Mouse (Mus musculus) hindbrain, postnatal 0 days (tissue): ENCODE results near the gene Slc38a10. TPM values are rescaled to one million over a fixed set of nuclear protein-coding genes. Genes with fewer than 3 reads are reported as not detected.

Experiments
- ATAC-seq: fragments of 200-750 bp; cut with Nextera tagmentation; 2 replicates; pipeline ENCODE4 v1.8.0; 2017; ENCODE audit warnings: mild to moderate bottlenecking, moderate TSS enrichment, moderate library complexity
- DNase-seq: peaks from one replicate; pipeline ENCODE4 v3.0.0-alpha.2; 2015; ENCODE audit warnings: low spot score
- H3K27ac ChIP-seq: fragments of 300-500 bp; sonication (generic); 2 replicates; pipeline ENCODE4 v1.5.1; 2014; ENCODE audit warnings: mild to moderate bottlenecking
- H3K27me3 ChIP-seq: fragments of 300-500 bp; sonication (generic); 2 replicates; pipeline ENCODE4 v1.6.1; 2014; ENCODE audit warnings: low read length, mixed read lengths; ENCODE audit not compliant: insufficient read depth
- H3K36me3 ChIP-seq: fragments of 300-500 bp; sonication (generic); 2 replicates; pipeline ENCODE4 v1.6.1; 2014; ENCODE audit warnings: low read length, mixed read lengths; ENCODE audit not compliant: insufficient read depth
- H3K4me1 ChIP-seq: fragments of 300-500 bp; sonication (generic); 2 replicates; pipeline ENCODE4 v1.6.1; 2014; ENCODE audit warnings: antibody characterized with exemption, low read length, mixed read lengths; ENCODE audit not compliant: insufficient read depth
- H3K4me2 ChIP-seq: fragments of 300-500 bp; sonication (generic); 2 replicates; pipeline ENCODE4 v1.6.1; 2014; ENCODE audit warnings: low read depth, mild to moderate bottlenecking, low read length, moderate library complexity, mixed read lengths
- H3K4me3 ChIP-seq: fragments of 300-500 bp; sonication (generic); 2 replicates; pipeline ENCODE4 v1.5.1; 2014; ENCODE audit warnings: low read length
- H3K9ac ChIP-seq: fragments of 300-500 bp; sonication (generic); replicated peaks from 2 replicates; pipeline ENCODE4 v1.6.1; 2014; ENCODE audit warnings: mild to moderate bottlenecking, low read length, moderate library complexity, mixed read lengths
- H3K9me3 ChIP-seq: fragments of 300-500 bp; sonication (generic); 2 replicates; pipeline ENCODE4 v1.6.1; 2016; ENCODE audit warnings: low read length, mixed read lengths
- CTCF ChIP-seq: IDR thresholded peaks from 2 replicates; pipeline ENCODE4 v1.5.1; 2016; ENCODE audit warnings: antibody characterized with exemption, control low read depth, low read depth
- WGBS: fragments of 180-500 bp; shearing (Covaris S2); extraction: QIAGEN DNeasy Blood & Tissue Kit; methylation state at CpG from one replicate; pipeline ENCODE4 v1.1.7; 2014; 5-methylcytosine and 5-hydroxymethylcytosine counted together
- polyA plus RNA-seq: library from polyadenylated mRNA; unstranded; fragments of >200 nt; fragmentation: Nextera tagmentation; extraction: Ambion mirVana; gene quantifications from 2 replicates; pipeline ENCODE4 v1.2.1, GENCODE M21; 2015
- total RNA-seq: library from RNA; depleted of rRNA; stranded (reverse); fragments of >200 nt; gene quantifications from 2 replicates; pipeline ENCODE4 v1.2.3, GENCODE M21; 2014

The Slc38a10 gene
- total and polyA plus RNA-seq, 2 experiments from 2014 or later: 101 to 178 TPM

DNA sequence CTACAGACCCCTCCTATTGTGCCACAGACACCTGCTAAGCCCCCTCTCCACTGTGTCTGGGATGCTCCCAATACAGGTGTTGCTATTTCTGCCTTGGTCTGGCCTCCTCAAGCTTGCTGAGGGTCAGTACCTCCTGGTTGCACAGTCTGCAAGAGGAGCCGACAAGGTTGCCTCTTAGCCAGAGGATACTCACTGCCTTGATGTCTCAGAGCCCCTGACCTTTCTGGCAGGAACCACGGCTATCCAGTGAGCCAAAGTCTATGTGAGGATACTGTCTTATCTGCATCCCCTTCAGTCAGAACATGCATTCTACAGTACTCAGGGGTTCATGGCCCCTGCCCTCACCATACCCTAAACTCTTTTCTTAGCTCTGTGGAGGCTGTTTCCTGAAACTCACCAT lies 33.5 kb downstream of the Slc38a10 start:
- Histone ChIP-seq H3K4me3 (no peak overlapping the region), H3K27me3 (no peaks in the 10 kb centered on the region), H3K4me2 (no peak overlapping the region), H3K4me1 (peaks cover 8% of the 10 kb centered on the region), H3K36me3 (no peaks in the 10 kb centered on the region; the same call in none of the 2 replicates), H3K9ac (no peak overlapping the region), H3K9me3 (no peaks in the 10 kb centered on the region), H3K27ac (no peak overlapping the region)
- TF ChIP-seq CTCF: no peak
- ATAC-seq (no peak), DNase-seq (no peak)
- 88% methylated on average over 2 of the region's 2 CpGs for WGBS

DNA sequence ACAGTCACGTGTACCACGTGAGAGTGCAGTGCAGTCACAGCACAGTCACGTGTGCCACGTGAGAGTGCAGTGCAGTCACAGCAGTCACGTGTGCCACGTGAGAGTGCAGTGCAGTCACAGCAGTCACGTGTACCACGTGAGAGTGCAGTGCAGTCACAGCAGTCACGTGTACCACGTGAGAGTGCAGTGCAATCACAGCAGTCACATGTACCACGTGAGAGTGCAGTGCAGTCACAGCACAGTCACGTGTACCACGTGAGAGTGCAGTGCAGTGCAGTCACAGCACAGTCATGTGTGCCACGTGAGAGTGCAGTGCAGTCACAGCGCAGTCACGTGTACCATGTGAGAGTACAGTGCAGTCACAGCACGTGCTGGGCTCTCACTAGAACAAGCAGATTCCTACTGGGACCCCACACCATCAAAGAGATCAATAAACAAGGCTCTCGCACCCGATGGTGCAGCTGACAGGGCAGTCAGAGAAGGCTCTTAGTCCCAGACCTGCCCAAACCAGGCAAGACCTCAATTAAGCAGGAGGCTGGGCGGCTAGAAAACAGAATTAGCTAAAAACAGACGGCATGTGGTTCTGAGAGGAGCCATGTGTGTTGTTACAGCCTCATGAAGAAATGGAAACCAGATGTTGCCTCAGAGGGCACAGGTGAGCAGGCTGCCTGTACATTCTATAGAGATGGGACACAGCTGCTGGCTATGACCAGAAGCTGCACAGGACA lies 36.5 kb downstream of the Slc38a10 start:
- Histone ChIP-seq H3K9me3 (no peaks in the 10 kb centered on the region), H3K27me3 (no peaks in the 10 kb centered on the region), H3K9ac (no peak overlapping the region), H3K4me2 (no peak overlapping the region), H3K27ac (no peak overlapping the region), H3K36me3 (no peaks in the 10 kb centered on the region; the same call in none of the 2 replicates), H3K4me1 (no peaks in the 10 kb centered on the region), H3K4me3 (no peak overlapping the region)
- no peak for TF ChIP-seq CTCF
- DNase-seq: no peak
- ATAC-seq: no peak
- 95% methylated on average over 21 of the region's 21 CpGs for WGBS

DNA sequence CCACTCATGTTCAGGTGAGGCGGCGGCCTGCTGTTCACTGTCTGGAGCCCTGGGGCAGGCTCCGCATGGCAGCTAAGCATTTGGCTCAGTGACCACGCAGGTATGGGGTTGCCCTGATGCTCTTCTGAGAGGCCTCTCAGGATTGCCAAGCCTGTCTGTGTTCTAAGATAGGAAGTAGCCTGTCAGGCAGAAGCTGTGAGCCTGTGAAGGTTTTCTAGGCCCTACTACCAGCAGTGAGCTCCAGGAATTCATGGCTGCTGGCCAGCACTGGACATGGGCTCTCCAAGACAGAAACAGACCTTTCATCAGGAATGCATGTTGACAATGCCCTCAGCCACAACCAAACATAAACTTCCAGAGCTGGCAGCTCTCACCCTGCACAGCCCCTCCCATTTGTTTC lies 39.0 kb downstream of the Slc38a10 start:
- H3K36me3 ChIP-seq: peaks cover 6% of the 10 kb centered on the region
- no peak overlapping the region for H3K4me3 ChIP-seq
- 82% methylated on average over 4 of the region's 4 CpGs for WGBS
- H3K27me3 ChIP-seq: no peaks in the 10 kb centered on the region
- no peak overlapping the region for H3K4me2 ChIP-seq
- no peak for TF ChIP-seq CTCF
- no peak overlapping the region for H3K9ac ChIP-seq
- ATAC-seq (no peak), DNase-seq (no peak)
- H3K9me3 ChIP-seq: no peaks in the 10 kb centered on the region
- no peak overlapping the region for H3K27ac ChIP-seq
- no peaks in the 10 kb centered on the region for H3K4me1 ChIP-seq

DNA sequence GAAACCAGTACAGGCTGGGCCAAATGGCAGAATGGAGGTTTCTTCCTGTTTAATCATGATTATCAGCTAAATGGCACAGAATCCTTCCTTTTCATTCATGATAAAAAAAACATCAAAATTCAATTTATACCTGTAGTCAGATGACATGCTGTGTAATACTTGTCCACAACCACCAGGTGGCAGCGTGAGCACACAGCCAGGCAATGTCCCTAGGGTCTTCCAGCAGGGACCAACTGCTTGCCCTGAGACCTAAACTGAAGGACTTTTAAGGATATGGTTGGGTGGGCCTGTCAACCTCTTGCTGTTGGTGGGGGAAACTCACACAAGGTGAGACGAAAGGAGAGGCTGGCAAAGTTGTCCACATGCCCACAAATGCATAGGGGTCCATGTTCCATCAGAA lies 40.1 kb downstream of the Slc38a10 start:
- DNase-seq (peak; percentile 87), ATAC-seq (no peak)
- peak; percentile 97 for TF ChIP-seq CTCF
- Histone ChIP-seq H3K36me3 (peaks cover 6% of the 10 kb centered on the region), H3K27ac (no peak overlapping the region), H3K4me3 (no peak overlapping the region), H3K27me3 (no peaks in the 10 kb centered on the region), H3K4me2 (no peak overlapping the region), H3K9me3 (no peaks in the 10 kb centered on the region), H3K9ac (no peak overlapping the region), H3K4me1 (no peaks in the 10 kb centered on the region)
- WGBS: 7% methylated on average over 2 of the region's 2 CpGs

DNA sequence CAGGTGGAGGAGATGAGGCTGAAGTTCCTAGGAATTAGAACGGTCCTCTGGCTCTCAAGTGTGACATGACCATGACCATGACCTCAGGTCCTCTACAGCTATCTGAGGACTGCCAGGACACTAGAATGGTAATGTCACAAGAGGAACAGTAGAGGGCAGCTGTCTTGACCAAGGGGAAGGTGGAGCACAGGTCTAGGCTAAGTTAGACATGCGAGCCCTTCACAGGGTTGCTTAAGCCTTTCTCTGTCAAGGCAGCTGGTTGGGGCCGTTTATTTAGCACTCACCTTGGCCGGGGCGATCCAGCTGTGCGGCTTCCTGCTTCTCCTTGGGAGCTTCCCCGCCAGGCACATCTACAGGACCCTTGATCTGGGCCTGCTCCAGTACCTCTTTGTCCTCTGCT lies 40.6 kb downstream of the Slc38a10 start:
- Histone ChIP-seq H3K27ac (no peak overlapping the region), H3K36me3 (peaks cover 9% of the 10 kb centered on the region), H3K4me1 (no peaks in the 10 kb centered on the region), H3K4me2 (no peak overlapping the region), H3K9ac (no peak overlapping the region), H3K9me3 (no peaks in the 10 kb centered on the region), H3K27me3 (no peaks in the 10 kb centered on the region), H3K4me3 (no peak overlapping the region)
- peak; percentile 41 for TF ChIP-seq CTCF
- WGBS: 71% methylated on average over 7 of the region's 7 CpGs
- no peak for DNase-seq
- no peak; the same call in 1 of the 2 replicates for ATAC-seq

DNA sequence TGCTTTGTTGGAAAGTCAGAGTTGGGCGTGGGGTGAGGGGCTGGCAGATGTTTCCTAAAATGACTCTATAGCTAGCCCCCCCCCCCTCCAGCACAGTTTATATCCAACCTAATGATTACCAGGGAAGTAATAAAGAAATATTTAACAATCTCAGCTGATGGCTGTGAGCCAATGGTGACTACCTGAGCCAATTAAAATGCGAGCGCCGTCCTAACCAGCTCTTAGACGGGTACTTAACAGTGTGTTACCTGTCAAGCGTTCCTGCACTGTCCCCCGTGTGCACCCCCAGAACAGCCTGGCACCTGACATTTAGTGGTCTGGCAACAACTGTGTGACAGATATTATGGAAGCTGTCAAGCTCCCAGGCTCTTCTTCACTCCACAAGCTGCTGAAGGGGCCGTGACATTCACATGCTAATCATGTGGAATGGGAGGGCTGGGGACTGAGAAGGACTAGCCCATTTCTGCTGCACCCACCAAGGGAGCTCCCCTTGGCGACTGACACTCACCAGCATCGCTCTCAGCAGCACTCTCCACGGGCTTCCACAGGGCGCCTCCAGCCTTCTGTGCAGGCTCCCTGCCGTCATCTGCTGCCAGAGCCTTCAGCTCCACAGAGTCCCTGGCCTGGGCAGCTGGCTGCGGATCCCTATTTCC lies 41.5 kb downstream of the Slc38a10 start:
- WGBS: 53% methylated on average over 14 of the region's 14 CpGs
- DNase-seq (no peak), ATAC-seq (peak; percentile 44; the same call in 1 of the 2 replicates)
- no peak for TF ChIP-seq CTCF
- no peaks in the 10 kb centered on the region for H3K27me3 ChIP-seq
- no peaks in the 10 kb centered on the region for H3K9me3 ChIP-seq
- no peak overlapping the region for H3K4me3 ChIP-seq
- no peak overlapping the region for H3K9ac ChIP-seq
- H3K4me2 ChIP-seq: no peak overlapping the region
- no peak overlapping the region for H3K27ac ChIP-seq
- H3K4me1 ChIP-seq: no peaks in the 10 kb centered on the region
- peaks cover 17% of the 10 kb centered on the region for H3K36me3 ChIP-seq

DNA sequence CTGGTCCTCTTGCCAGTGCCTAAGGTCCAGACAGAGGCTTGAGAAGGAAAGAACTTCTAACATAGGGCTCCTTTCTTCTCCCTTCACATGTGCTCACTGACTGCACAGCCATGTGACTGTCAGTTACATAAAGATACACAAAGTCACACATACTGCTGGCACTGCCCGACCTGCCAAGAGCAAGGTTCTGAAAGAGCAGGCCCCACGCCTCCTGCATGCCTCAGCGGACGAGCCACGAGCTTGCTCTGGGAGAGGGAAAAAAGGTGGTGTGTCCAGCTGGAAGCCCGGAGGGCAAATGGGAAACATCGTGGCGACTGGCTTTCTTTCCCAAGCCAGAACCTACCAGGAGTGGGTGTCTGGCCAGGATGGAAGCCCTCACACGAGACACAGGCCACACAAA lies 43.4 kb downstream of the Slc38a10 start:
- WGBS: 85% methylated on average over 9 of the region's 9 CpGs
- ATAC-seq: no peak
- peaks cover 24% of the 10 kb centered on the region for H3K36me3 ChIP-seq
- no peaks in the 10 kb centered on the region for H3K27me3 ChIP-seq
- DNase-seq: no peak
- H3K27ac ChIP-seq: no peak overlapping the region
- no peak overlapping the region for H3K9ac ChIP-seq
- no peaks in the 10 kb centered on the region for H3K4me1 ChIP-seq
- H3K4me2 ChIP-seq: no peak overlapping the region
- TF ChIP-seq CTCF: no peak
- H3K4me3 ChIP-seq: no peak overlapping the region
- H3K9me3 ChIP-seq: no peaks in the 10 kb centered on the region
